Mouse (Mus musculus): ENCODE results near the gene 6030408B16Rik.

DNA sequence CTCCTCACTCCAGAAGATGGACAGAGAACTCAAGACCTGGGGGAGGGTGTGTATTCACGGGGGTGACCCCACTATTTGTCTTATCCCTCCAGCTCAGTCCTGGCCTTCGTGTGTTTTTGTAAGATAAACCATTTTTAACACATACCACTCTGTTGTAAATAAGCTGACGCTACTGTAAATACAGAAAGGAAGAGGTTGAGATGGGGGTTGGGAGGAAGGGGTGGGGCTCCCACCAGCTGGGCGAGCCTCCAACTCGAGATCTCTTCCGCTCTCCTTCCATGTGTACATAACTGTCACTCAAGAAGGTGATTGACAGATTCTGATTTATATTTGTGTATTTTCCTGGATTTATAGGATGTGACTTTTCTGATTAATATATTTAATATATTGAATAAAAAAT lies 18.6 kb upstream of the 6030408B16Rik start:
- no peak for TF ChIP-seq MAFK (IDR thresholded peaks at IDR 0.05; ENCODE audit: insufficient read depth, low read depth, low read length)
- TF ChIP-seq ZNF384 (IDR thresholded peaks at IDR 0.05; ENCODE audit: low read depth, low read length) = no peak
- no peak for TF ChIP-seq CHD2 (IDR thresholded peaks at IDR 0.05; ENCODE audit: low read depth, low read length)
- no peak for TF ChIP-seq ZC3H11A (IDR thresholded peaks at IDR 0.05; ENCODE audit: borderline replicate concordance, low read depth, low read length)
- TF ChIP-seq HCFC1 (IDR thresholded peaks at IDR 0.05; ENCODE audit: borderline replicate concordance, insufficient read depth, low read length) = no peak

All from ES-E14 (cell line).